Mouse (Mus musculus) ES-Bruce4 (cell line): ENCODE measurements around the gene Hist1h4a. TPM values are rescaled to one million over a fixed set of nuclear protein-coding genes. Genes with fewer than 3 reads are reported as not detected.
"Not testable (repeated sequence)": the region's sequence is repeated elsewhere in the genome, so short reads cannot be mapped to it uniquely, and the experiment has no call there.

Experiments used
- H3K27ac ChIP-seq: 2 replicates; pipeline ENCODE4 v1.5.1; 2012; ENCODE audit warnings: low read length, inconsistent platforms; ENCODE audit not compliant: insufficient read depth
- H3K27me3 ChIP-seq: 2 replicates; pipeline ENCODE4 v1.6.1; 2012; ENCODE audit warnings: mild to moderate bottlenecking, low read length, inconsistent platforms; ENCODE audit not compliant: control insufficient read depth, poor library complexity, insufficient read depth, severe bottlenecking
- H3K36me3 ChIP-seq: 2 replicates; pipeline ENCODE4 v1.6.1; 2012; ENCODE audit warnings: inconsistent platforms, mild to moderate bottlenecking, low read length, moderate library complexity; ENCODE audit not compliant: control insufficient read depth, poor library complexity, insufficient read depth, severe bottlenecking
- H3K4me1 ChIP-seq: one replicate; pipeline ENCODE4 v1.8.1; 2011; ENCODE audit warnings: low read length; ENCODE audit not compliant: control insufficient read depth, insufficient read depth
- H3K4me3 ChIP-seq: 2 replicates; pipeline ENCODE4 v1.5.1; 2011; ENCODE audit warnings: low read depth, mild to moderate bottlenecking, low read length
- H3K9ac ChIP-seq: 2 replicates; pipeline ENCODE4 v1.6.1; 2012; ENCODE audit warnings: low read depth, mild to moderate bottlenecking, inconsistent platforms; ENCODE audit not compliant: poor library complexity, severe bottlenecking
- H3K9me3 ChIP-seq: replicated peaks from 2 replicates; pipeline ENCODE4 v1.6.1; 2012; ENCODE audit warnings: mild to moderate bottlenecking, low read length, inconsistent platforms; ENCODE audit not compliant: control insufficient read depth, poor library complexity, insufficient read depth, severe bottlenecking
- CTCF ChIP-seq: IDR thresholded peaks from one replicate; pipeline ENCODE4 v1.8.1; 2011; ENCODE audit warnings: low read depth, low read length
- EP300 ChIP-seq: IDR thresholded peaks from 2 replicates; pipeline ENCODE4 v1.6.1; 2011; ENCODE audit warnings: low read depth, low read length; ENCODE audit not compliant: insufficient read depth
- POLR2A ChIP-seq: IDR thresholded peaks from one replicate; pipeline ENCODE4 v1.8.1; 2011; ENCODE audit warnings: low read length; ENCODE audit not compliant: insufficient read depth
- polyA plus RNA-seq: library from polyadenylated mRNA; stranded (reverse); fragments of >200 nt; gene quantifications from 2 replicates; pipeline ENCODE4 v1.2.4, GENCODE M21; 2011; ENCODE audit warnings: low read depth; ENCODE audit not compliant: missing spikeins, insufficient read depth, insufficient read length

Hist1h4a gene
- polyA plus RNA-seq, 1 experiment: 3.1 TPM

DNA sequence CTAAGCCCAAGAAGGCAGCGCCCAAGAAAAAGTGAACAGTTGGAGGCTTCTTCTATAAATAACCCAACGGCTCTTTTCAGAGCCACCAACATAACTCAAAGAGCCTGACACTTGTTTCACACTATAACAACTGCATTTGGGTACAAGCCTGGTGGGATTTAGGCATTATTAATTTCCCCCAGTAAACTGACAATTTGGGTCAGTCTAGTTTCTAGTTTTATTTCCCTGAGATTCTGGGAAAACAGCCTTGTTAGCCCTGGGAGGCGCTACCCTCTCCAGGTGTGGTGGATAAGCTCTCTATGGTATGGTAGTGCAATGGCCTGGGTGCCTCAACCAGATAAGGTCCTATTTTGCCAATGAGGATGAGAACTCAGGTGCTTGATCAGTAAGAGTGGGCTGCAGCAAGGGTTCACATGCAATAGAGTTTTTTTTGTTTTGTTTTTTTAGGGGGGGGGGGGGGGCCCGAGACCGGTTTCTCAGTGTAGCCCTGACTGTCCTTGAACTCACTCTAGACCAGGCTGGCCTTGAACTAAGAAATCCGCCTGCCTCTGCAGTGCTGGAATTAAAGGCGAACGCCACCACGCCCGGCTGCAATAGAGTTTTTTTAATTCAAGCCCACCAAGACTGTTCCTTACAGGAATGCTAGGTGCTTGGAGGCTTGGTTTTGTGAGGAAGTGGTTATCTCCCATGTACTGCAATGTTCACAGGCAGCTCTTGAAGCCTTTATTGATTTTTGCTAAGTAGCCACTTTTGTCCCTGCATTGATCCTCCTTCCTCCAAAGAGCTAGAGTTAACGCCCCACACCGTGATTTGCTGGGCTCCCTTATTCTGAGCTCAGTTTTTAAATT is 3.5 kb upstream of the Hist1h4a start:
- no peaks in the 10 kb centered on the region for H3K9me3 ChIP-seq

DNA sequence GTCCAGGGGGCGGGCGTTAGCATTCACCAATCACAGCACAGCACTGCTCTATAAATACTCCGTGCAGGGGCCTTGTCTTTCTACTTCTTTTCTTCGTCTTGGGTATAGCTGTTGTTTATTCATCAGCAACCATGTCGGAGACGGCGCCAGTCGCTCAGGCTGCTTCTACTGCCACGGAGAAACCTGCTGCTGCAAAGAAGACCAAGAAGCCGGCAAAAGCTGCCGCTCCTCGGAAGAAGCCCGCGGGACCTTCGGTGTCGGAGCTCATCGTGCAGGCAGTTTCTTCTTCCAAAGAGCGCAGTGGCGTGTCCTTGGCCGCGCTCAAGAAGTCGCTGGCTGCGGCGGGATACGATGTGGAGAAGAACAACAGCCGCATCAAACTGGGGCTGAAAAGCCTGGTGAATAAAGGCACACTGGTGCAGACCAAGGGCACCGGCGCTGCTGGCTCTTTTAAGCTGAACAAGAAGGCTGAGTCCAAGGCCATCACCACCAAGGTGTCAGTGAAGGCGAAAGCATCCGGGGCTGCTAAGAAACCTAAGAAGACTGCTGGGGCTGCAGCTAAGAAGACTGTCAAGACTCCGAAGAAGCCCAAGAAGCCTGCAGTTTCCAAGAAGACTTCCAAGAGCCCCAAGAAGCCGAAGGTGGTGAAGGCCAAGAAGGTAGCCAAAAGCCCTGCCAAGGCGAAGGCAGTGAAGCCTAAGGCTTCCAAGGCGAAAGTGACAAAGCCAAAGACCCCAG is 2.7 kb upstream of the Hist1h4a start, which contains the start of gene Hist1h1a:
Hist1h1a (plus strand) TSS at position 81 of the 738 bp plus-strand sequence.
- peak within 1 kb of the TSS; percentile 90 for H3K27ac ChIP-seq

More for the DNA sequence above, 3.5 kb upstream of the Hist1h4a start:
- H3K27me3 ChIP-seq: no peaks in the 10 kb centered on the region
- no peaks in the 10 kb centered on the region for H3K36me3 ChIP-seq
- TF ChIP-seq CTCF (no peak), EP300 (no peak), POLR2A (peak; percentile 42)
- peak overlapping the region; percentile 84 for H3K27ac ChIP-seq
- H3K4me3 ChIP-seq: peak overlapping the region; percentile 84
- H3K4me1 ChIP-seq: no peaks in the 10 kb centered on the region
- H3K9ac ChIP-seq: peak overlapping the region; percentile 97

DNA sequence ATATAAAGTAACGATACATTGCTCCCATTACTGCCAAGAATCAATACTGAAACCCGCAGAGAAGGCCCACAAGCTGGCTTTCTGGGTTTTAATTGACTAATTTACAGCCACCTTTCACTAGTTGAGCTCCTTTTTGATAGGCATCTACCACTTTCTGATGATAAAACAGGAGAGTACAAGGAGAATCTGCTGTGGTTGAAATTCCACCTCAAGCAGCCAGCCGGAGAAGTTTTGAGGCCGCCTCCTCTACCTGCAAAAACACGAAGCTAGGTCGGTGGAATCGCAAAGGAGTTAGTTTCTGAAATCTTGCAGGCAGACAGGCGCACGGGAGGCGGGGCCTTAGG is 2.2 kb upstream of the Hist1h4a start:
- Histone ChIP-seq H3K4me3 (peak overlapping the region; percentile 59), H3K9me3 (no peaks in the 10 kb centered on the region), H3K36me3 (no peaks in the 10 kb centered on the region), H3K9ac (peak overlapping the region; percentile 87), H3K27me3 (no peaks in the 10 kb centered on the region), H3K27ac (peak overlapping the region; percentile 90), H3K4me1 (no peaks in the 10 kb centered on the region)
- no peak for TF ChIP-seq EP300
- no peak for TF ChIP-seq CTCF
- no peak for TF ChIP-seq POLR2A

More for the DNA sequence above, 2.7 kb upstream of the Hist1h4a start, which contains the start of gene Hist1h1a:
- peak within 1 kb of the TSS; percentile 97 for H3K9ac ChIP-seq
- no peaks in the 10 kb centered on the region for H3K9me3 ChIP-seq
- H3K4me1 ChIP-seq: no peaks in the 10 kb centered on the region
- no peak for TF ChIP-seq CTCF
- TF ChIP-seq POLR2A: peak; percentile 99
- H3K4me3 ChIP-seq: peak within 1 kb of the TSS; percentile 84
- no peaks in the 10 kb centered on the region for H3K36me3 ChIP-seq
- H3K27me3 ChIP-seq: no peaks in the 10 kb centered on the region

DNA sequence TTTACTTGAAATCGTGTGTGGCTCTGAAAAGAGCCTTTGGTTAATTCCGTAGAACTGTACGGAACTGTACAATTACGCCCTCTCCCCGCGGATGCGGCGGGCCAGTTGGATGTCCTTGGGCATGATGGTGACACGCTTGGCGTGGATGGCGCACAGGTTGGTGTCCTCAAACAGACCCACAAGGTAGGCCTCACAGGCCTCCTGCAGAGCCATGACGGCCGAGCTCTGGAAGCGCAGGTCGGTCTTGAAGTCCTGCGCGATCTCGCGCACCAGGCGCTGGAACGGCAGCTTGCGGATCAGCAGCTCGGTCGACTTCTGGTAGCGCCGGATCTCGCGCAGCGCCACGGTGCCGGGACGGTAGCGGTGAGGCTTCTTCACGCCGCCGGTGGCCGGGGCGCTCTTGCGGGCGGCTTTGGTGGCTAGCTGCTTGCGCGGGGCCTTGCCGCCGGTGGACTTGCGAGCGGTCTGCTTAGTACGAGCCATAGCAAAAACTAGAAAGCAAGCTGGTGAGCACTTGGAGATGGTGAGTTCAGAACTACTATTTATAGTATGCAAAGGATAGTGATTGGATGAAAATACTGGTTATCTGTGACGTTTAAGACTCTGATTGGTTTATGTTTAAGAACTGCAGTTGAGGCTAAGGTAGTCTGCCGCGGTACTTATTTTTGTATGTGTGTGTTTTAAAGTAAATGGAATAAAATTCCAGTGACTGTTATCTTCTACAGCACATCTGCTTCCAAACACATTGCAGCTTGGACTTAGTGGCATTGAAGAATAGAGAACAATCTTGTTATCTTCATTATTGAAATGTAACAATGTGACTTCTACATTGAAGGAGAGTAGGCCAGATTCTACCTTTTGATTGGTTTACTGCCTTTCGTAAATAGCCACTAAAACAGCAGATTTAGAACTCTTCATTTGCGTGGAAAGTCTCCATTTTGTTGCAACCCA is 1.1 kb upstream of the Hist1h4a start, which contains the start of gene Hist1h3a:
Hist1h3a (minus strand) TSS at position 516 of the 951 bp plus-strand sequence.
- not testable (repeated sequence) for H3K9me3 ChIP-seq, H3K36me3 ChIP-seq, H3K4me1 ChIP-seq, H3K27me3 ChIP-seq
- TF ChIP-seq POLR2A: peak; percentile 96
- Histone ChIP-seq H3K27ac (peak within 1 kb of the TSS; percentile 99), H3K9ac (peak within 1 kb of the TSS; percentile 93), H3K4me3 (peak within 1 kb of the TSS; percentile 98)

DNA sequence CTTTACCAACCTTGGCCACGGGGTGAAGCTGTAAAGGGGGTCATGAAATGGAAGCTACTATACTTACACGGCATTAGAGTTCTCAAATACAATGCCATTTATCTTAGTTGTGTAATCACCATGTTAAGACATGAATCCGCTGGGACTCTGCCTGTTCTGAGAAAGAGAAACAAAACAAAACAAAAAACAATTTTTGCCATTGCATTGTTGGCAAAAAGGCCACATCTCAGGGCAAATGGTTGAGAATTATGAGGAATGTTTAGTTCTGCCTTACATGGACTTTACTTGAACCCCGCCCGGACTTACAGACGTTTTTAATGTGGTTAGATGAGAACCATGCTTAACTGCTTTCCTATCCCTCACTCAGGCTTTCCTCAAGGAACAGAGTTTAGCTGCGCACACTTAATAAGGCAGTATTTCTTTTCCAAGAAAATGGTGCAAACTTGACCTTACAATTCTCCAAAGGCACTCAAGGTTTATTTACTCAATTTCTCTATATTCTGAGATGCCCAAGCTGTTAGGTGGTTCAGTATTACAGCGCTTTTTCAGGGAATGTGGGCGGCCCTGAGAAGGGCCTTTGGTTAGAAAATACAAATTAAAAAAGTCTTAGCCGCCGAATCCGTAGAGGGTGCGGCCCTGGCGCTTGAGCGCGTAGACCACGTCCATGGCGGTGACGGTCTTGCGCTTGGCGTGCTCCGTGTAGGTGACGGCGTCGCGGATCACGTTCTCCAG is 624 bp downstream of the Hist1h4a start:
- H3K4me1 ChIP-seq: no peaks in the 10 kb centered on the region
- H3K36me3 ChIP-seq: no peaks in the 10 kb centered on the region
- H3K4me3 ChIP-seq: peak overlapping the region; percentile 66
- no peak for TF ChIP-seq EP300
- TF ChIP-seq CTCF: no peak
- peak; percentile 43 for TF ChIP-seq POLR2A
- H3K27ac ChIP-seq: peak overlapping the region; percentile 99
- no peaks in the 10 kb centered on the region for H3K9me3 ChIP-seq
- H3K9ac ChIP-seq: peak overlapping the region; percentile 99
- H3K27me3 ChIP-seq: no peaks in the 10 kb centered on the region
